Mouse (Mus musculus) G1E (cell line): Measurements from ENCODE around the gene Slc30a9.

ENCODE experiments used
- CTCF ChIP-seq: IDR thresholded peaks from 2 replicates; pipeline ENCODE4 v1.5.1; 2012; ENCODE audit warnings: low read depth, low read length, inconsistent platforms, mixed read lengths
- GATA1 ChIP-seq: IDR thresholded peaks from 2 replicates; pipeline ENCODE4 v1.6.1; 2012; ENCODE audit warnings: borderline replicate concordance, low read length, inconsistent platforms, mixed read lengths
- GATA2 ChIP-seq: IDR thresholded peaks from 2 replicates; pipeline ENCODE4 v1.6.1; 2012; ENCODE audit warnings: low read depth, low read length, inconsistent platforms, borderline replicate concordance
- POLR2AphosphoS5 ChIP-seq: IDR thresholded peaks from 2 replicates; pipeline ENCODE4 v1.6.1; 2012; ENCODE audit warnings: low read depth, low read length, inconsistent platforms; ENCODE audit not compliant: insufficient replicate concordance
- TAL1 ChIP-seq: conservative IDR thresholded peaks from 2 replicates; pipeline ENCODE4 v1.6.1; 2012; ENCODE audit warnings: low read depth, low read length, inconsistent platforms, mixed read lengths

DNA sequence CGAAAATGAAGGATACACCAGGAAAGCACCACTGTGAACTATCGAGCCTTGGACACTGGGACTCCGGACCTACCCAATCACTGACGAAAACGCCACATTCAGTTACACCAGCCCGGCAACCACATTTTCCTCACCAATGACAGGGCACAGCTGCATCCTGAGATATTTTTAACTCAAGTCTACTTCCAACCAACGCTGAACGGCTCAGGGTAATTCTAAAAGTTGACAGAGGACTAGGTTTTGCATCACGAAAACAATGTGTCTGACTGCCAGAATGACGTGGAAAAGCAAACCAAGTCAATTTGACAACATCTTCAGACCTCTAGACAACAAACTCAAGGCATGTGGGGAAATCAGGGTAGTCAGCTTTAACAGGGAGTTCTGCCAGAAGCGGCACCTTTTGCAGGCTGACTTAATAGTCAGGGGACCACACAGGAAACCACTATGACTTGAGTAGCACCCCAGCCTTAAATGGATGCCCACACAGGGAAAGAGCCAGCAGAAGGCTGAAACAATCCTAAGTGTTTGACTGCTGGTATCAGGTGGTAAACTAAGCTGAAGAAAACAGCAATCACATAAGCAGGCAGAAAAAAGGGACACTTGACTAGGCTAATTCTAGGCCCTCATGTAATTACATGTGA, 88.6 kb downstream of the Slc30a9 start:
- TF ChIP-seq CTCF (no peak), TAL1 (no peak), GATA1 (no peak), POLR2AphosphoS5 (no peak), GATA2 (no peak)
